Mouse (Mus musculus) adrenal gland, adult (tissue): ENCODE results near the gene Slc37a1.

Source experiments
- DNase-seq, 2 experiments: peaks; one replicate each; pipeline ENCODE4 v3.0.0; 2022 to 2023; ENCODE audit warnings: low spot score in 1 of 2; ENCODE audit not compliant: inconsistent age in 2 of 2

Slc37a1 gene

GRCm38 (mm10) chr17:31286492-31286891 is at the start of gene Slc37a1:
TSS of gene Slc37a1 (plus strand) at chr17:31286792.
- DNase-seq: no peak

GRCm38 (mm10) chr17:31238234-31239020 is 48.2 kb upstream of the Slc37a1 start:
- DNase-seq: no peak

- DNase-seq: no peak
Measured at GRCm38 (mm10) chr17:31241156-31241555, 45.4 kb upstream of the Slc37a1 start.

GRCm38 (mm10) chr17:31242764-31243163 is 43.8 kb upstream of the Slc37a1 start:
- DNase-seq: peak in 1 of 2 experiments; percentile 60

GRCm38 (mm10) chr17:31245321-31245720 is 41.3 kb upstream of the Slc37a1 start:
- no peak for DNase-seq

- DNase-seq: no peak
Measured at GRCm38 (mm10) chr17:31247144-31247543, 39.4 kb upstream of the Slc37a1 start.

- DNase-seq: peak in 1 of 2 experiments; percentile 32
Measured at GRCm38 (mm10) chr17:31253951-31254350, 32.6 kb upstream of the Slc37a1 start.

- peak; percentile 87 to 95 for DNase-seq
Measured at GRCm38 (mm10) chr17:31254463-31254931, 32.1 kb upstream of the Slc37a1 start.

GRCm38 (mm10) chr17:31257149-31257548 is 29.4 kb upstream of the Slc37a1 start:
- DNase-seq: no peak

GRCm38 (mm10) chr17:31257898-31258297 is 28.7 kb upstream of the Slc37a1 start:
- peak in 1 of 2 experiments; percentile 32 for DNase-seq

GRCm38 (mm10) chr17:31258310-31258865 is 28.2 kb upstream of the Slc37a1 start:
- DNase-seq: peak; percentile 12 to 44

GRCm38 (mm10) chr17:31259145-31259544 is 27.4 kb upstream of the Slc37a1 start:
- peak; percentile 23 to 46 for DNase-seq

GRCm38 (mm10) chr17:31259825-31260224 is 26.8 kb upstream of the Slc37a1 start:
- DNase-seq: peak in 1 of 2 experiments; percentile 68

- DNase-seq: peak; percentile 94 to 97
Measured at GRCm38 (mm10) chr17:31260430-31260829, 26.2 kb upstream of the Slc37a1 start.

GRCm38 (mm10) chr17:31261352-31261751 is 25.2 kb upstream of the Slc37a1 start:
- peak; percentile 23 to 50 for DNase-seq

- peak; percentile 2 to 28 for DNase-seq
Measured at GRCm38 (mm10) chr17:31262715-31263114, 23.9 kb upstream of the Slc37a1 start.

- DNase-seq: peak in 1 of 2 experiments; percentile 5
Measured at GRCm38 (mm10) chr17:31263770-31264169, 22.8 kb upstream of the Slc37a1 start.

GRCm38 (mm10) chr17:31264372-31264771 is 22.2 kb upstream of the Slc37a1 start:
- DNase-seq: peak; percentile 4 to 20

- DNase-seq: peak; percentile 7 to 33
Measured at GRCm38 (mm10) chr17:31265171-31265572, 21.4 kb upstream of the Slc37a1 start.

GRCm38 (mm10) chr17:31265831-31266230 is 20.8 kb upstream of the Slc37a1 start:
- DNase-seq: peak; percentile 16 to 39

- DNase-seq: peak; percentile 16 to 31
Measured at GRCm38 (mm10) chr17:31266321-31266950, 20.2 kb upstream of the Slc37a1 start.

- DNase-seq: peak in 1 of 2 experiments; percentile 3
Measured at GRCm38 (mm10) chr17:31267138-31267537, 19.5 kb upstream of the Slc37a1 start.
